Mouse (Mus musculus) neural tube, embryonic 14.5 days (tissue): ENCODE results near the gene Pnma1. TPM values are rescaled to one million over a fixed set of nuclear protein-coding genes. Genes with fewer than 3 reads are reported as not detected.

Experiments used
- ATAC-seq: fragments of 200-750 bp; cut with Nextera tagmentation; 2 replicates; pipeline ENCODE4 v1.8.0; 2017; ENCODE audit warnings: low read depth, mild to moderate bottlenecking, moderate TSS enrichment, moderate library complexity
- H3K27ac ChIP-seq: fragments of 300-500 bp; sonication (generic); 2 replicates; pipeline ENCODE4 v1.5.1; 2014; ENCODE audit warnings: low read depth, mild to moderate bottlenecking, control low read depth, low read length, moderate library complexity, mixed read lengths
- H3K27me3 ChIP-seq: fragments of 300-500 bp; sonication (generic); 2 replicates; pipeline ENCODE4 v1.6.1; 2014; ENCODE audit warnings: low read length; ENCODE audit not compliant: control insufficient read depth, insufficient read depth
- H3K36me3 ChIP-seq: fragments of 300-500 bp; sonication (generic); 2 replicates; pipeline ENCODE4 v1.6.1; 2014; ENCODE audit warnings: low read length, mixed read lengths; ENCODE audit not compliant: control insufficient read depth, insufficient read depth
- H3K4me1 ChIP-seq: fragments of 300-500 bp; sonication (generic); 2 replicates; pipeline ENCODE4 v1.6.1; 2014; ENCODE audit warnings: low read length; ENCODE audit not compliant: control insufficient read depth, insufficient read depth
- H3K4me2 ChIP-seq: fragments of 300-500 bp; sonication (generic); 2 replicates; pipeline ENCODE4 v1.6.1; 2014; ENCODE audit warnings: mild to moderate bottlenecking, low read depth, low read length, control low read depth
- H3K4me3 ChIP-seq: fragments of 300-500 bp; sonication (generic); 2 replicates; pipeline ENCODE4 v1.5.1; 2014; ENCODE audit warnings: low read depth, low read length, control low read depth, mixed read lengths
- H3K9ac ChIP-seq: fragments of 300-500 bp; sonication (generic); replicated peaks from 2 replicates; pipeline ENCODE4 v1.6.1; 2014; ENCODE audit warnings: low read depth, mild to moderate bottlenecking, control low read depth, low read length, mixed read lengths
- H3K9me3 ChIP-seq: fragments of 300-500 bp; sonication (generic); 2 replicates; pipeline ENCODE4 v1.6.1; 2016; ENCODE audit warnings: low read length; ENCODE audit not compliant: control insufficient read depth
- WGBS: fragments of 180-500 bp; shearing (Covaris S2); extraction: QIAGEN DNeasy Blood & Tissue Kit; methylation state at CpG from one replicate; pipeline ENCODE4 v1.1.7; 2014; 5-methylcytosine and 5-hydroxymethylcytosine counted together
- polyA plus RNA-seq: library from polyadenylated mRNA; unstranded; fragments of >200 nt; fragmentation: Nextera tagmentation; extraction: Ambion mirVana; gene quantifications from 2 replicates; pipeline ENCODE4 v1.2.1, GENCODE M21; 2014

Pnma1 gene
- polyA plus RNA-seq, 1 experiment from 2014 or later, result 3.4 TPM

GRCm38 (mm10) chr12:84152352-84153190, 4.3 kb upstream of the Pnma1 start:
- Histone ChIP-seq H3K27ac (no peak overlapping the region), H3K4me1 (no peaks in the 10 kb centered on the region), H3K4me2 (no peak overlapping the region), H3K9me3 (no peaks in the 10 kb centered on the region), H3K4me3 (no peak overlapping the region), H3K27me3 (no peaks in the 10 kb centered on the region), H3K9ac (no peak overlapping the region), H3K36me3 (0 out of 2 replicates have a peak, but pooled peaks cover 12% of the 10 kb centered on the region)
- 72% methylated on average over 32 of the region's 32 CpGs for WGBS
- no peak for ATAC-seq

GRCm38 (mm10) chr12:84151911-84152310, 3.6 kb upstream of the Pnma1 start:
- Histone ChIP-seq H3K9me3 (no peaks in the 10 kb centered on the region), H3K4me3 (no peak overlapping the region), H3K4me1 (no peaks in the 10 kb centered on the region), H3K27me3 (no peaks in the 10 kb centered on the region), H3K4me2 (no peak overlapping the region), H3K27ac (no peak overlapping the region), H3K9ac (no peak overlapping the region), H3K36me3 (0 out of 2 replicates have a peak, but pooled peaks cover 12% of the 10 kb centered on the region)
- WGBS, result 93% methylated on average over 10 of the region's 10 CpGs
- no peak for ATAC-seq

GRCm38 (mm10) chr12:84150976-84151375, 2.7 kb upstream of the Pnma1 start:
- no peak overlapping the region for H3K4me3 ChIP-seq
- no peaks in the 10 kb centered on the region for H3K9me3 ChIP-seq
- H3K27ac ChIP-seq, result no peak overlapping the region
- no peaks in the 10 kb centered on the region for H3K4me1 ChIP-seq
- H3K36me3 ChIP-seq, result 0 out of 2 replicates have a peak, but pooled peaks cover 12% of the 10 kb centered on the region
- ATAC-seq, result no peak
- WGBS, result 62% methylated on average over 6 of the region's 6 CpGs
- H3K9ac ChIP-seq, result no peak overlapping the region
- H3K27me3 ChIP-seq, result no peaks in the 10 kb centered on the region
- H3K4me2 ChIP-seq, result no peak overlapping the region

GRCm38 (mm10) chr12:84149971-84150370, 1.7 kb upstream of the Pnma1 start:
- WGBS, result 35% methylated on average over 15 of the region's 15 CpGs
- no peak overlapping the region for H3K27ac ChIP-seq
- H3K4me1 ChIP-seq, result no peaks in the 10 kb centered on the region
- H3K36me3 ChIP-seq, result 0 out of 2 replicates have a peak, but pooled peaks cover 12% of the 10 kb centered on the region
- H3K4me3 ChIP-seq, result no peak overlapping the region
- ATAC-seq, result no peak
- no peak overlapping the region for H3K4me2 ChIP-seq
- no peak overlapping the region for H3K9ac ChIP-seq
- no peaks in the 10 kb centered on the region for H3K27me3 ChIP-seq
- no peaks in the 10 kb centered on the region for H3K9me3 ChIP-seq

GRCm38 (mm10) chr12:84148622-84149012, 328 bp upstream of the Pnma1 start:
- H3K4me3 ChIP-seq, result peak overlapping the region; percentile 61
- 6% methylated on average over 10 of the region's 10 CpGs for WGBS
- peak; percentile 28; the same call in 1 of the 2 replicates for ATAC-seq

GRCm38 (mm10) chr12:84142281-84143050, 5.8 kb downstream of the Pnma1 start:
- no peaks in the 10 kb centered on the region for H3K27me3 ChIP-seq
- no peak for ATAC-seq
- H3K9ac ChIP-seq, result no peak overlapping the region
- H3K27ac ChIP-seq, result no peak overlapping the region
- no peak overlapping the region for H3K4me3 ChIP-seq
- H3K9me3 ChIP-seq, result no peaks in the 10 kb centered on the region
- 0 out of 2 replicates have a peak, but pooled peaks cover 6% of the 10 kb centered on the region for H3K36me3 ChIP-seq
- 41% methylated on average over 14 of the region's 14 CpGs for WGBS
- no peak overlapping the region for H3K4me2 ChIP-seq
- H3K4me1 ChIP-seq, result no peaks in the 10 kb centered on the region

More at GRCm38 (mm10) chr12:84148622-84149012, 328 bp upstream of the Pnma1 start:
- Histone ChIP-seq H3K27me3 (no peaks in the 10 kb centered on the region), H3K9ac (peak overlapping the region; percentile 72; the same call in 1 of the 2 replicates), H3K36me3 (0 out of 2 replicates have a peak, but pooled peaks cover 12% of the 10 kb centered on the region), H3K9me3 (no peaks in the 10 kb centered on the region), H3K4me1 (no peaks in the 10 kb centered on the region), H3K4me2 (peak overlapping the region; percentile 91), H3K27ac (peak overlapping the region; percentile 62; the same call in 1 of the 2 replicates)

- Histone ChIP-seq H3K9ac (no peak overlapping the region), H3K27me3 (no peaks in the 10 kb centered on the region), H3K4me3 (no peak overlapping the region), H3K27ac (no peak overlapping the region), H3K36me3 (peaks cover 11% of the 10 kb centered on the region), H3K9me3 (no peaks in the 10 kb centered on the region), H3K4me1 (no peaks in the 10 kb centered on the region), H3K4me2 (no peak overlapping the region)
- no peak for ATAC-seq
- WGBS, result 85% methylated on average over 4 of the region's 4 CpGs
These were observed 7.0 kb downstream of the Pnma1 start for GRCm38 (mm10) chr12:84141271-84141670.

GRCm38 (mm10) chr12:84140135-84140534, 8.2 kb downstream of the Pnma1 start:
- peaks cover 15% of the 10 kb centered on the region for H3K36me3 ChIP-seq
- WGBS, result 71% methylated on average over 4 of the region's 4 CpGs
- no peak overlapping the region for H3K9ac ChIP-seq
- no peaks in the 10 kb centered on the region for H3K9me3 ChIP-seq
- no peak overlapping the region for H3K4me2 ChIP-seq
- no peak overlapping the region for H3K4me3 ChIP-seq
- no peaks in the 10 kb centered on the region for H3K4me1 ChIP-seq
- no peak overlapping the region for H3K27ac ChIP-seq
- no peak for ATAC-seq
- no peaks in the 10 kb centered on the region for H3K27me3 ChIP-seq

- Histone ChIP-seq H3K9me3 (no peaks in the 10 kb centered on the region), H3K4me1 (no peaks in the 10 kb centered on the region), H3K9ac (no peak overlapping the region), H3K36me3 (peaks cover 15% of the 10 kb centered on the region), H3K4me3 (no peak overlapping the region), H3K27me3 (no peaks in the 10 kb centered on the region), H3K4me2 (no peak overlapping the region), H3K27ac (no peak overlapping the region)
- ATAC-seq, result no peak
- WGBS, result 89% methylated on average over 7 of the region's 7 CpGs
These were observed 11.2 kb downstream of the Pnma1 start for GRCm38 (mm10) chr12:84137131-84137530.
